Mouse (Mus musculus) c-Kit-negative CD71-positive TER-119-positive erythroid progenitor cells, embryonic 14.5 days (primary cell): Measurements from ENCODE around the gene Zfp672.
"Not testable (repeated sequence)": the region's sequence is repeated elsewhere in the genome, so short reads cannot be mapped to it uniquely, and the experiment has no call there.

Experiments
- DNase-seq: peaks from one replicate; pipeline ENCODE4 v3.0.0-alpha.2; 2013; ENCODE audit warnings: low read depth, low spot score

Zfp672 gene

DNA sequence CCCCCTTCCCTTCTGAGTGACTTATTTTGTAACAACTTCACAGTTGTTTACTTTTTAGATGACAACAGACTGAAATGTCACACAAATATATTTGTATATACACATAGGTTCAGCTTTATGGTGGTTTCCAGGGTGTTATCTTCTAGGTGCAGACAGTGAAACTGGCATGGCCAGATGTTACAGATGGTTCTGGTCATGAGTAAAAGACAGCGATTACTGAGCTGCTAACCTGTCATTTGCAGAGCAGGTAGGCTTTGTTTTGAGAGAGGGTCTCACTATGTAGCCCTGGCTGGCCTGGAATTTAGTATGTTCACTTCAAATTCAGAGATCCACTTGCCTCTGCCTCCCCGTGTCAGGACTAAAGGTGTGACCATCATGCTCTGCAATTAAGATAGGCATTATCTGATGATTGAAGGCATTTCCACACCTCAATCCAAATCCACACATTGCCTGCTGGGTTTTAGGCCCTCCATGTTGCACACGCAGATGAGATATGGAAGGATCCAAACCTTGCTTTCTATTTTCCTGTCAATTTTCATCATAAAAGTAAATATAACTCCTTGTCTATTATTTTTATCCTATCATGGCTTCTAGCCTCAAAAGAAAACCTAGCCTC lies 5.4 kb downstream of the Zfp672 start:
- DNase-seq = no peak

DNA sequence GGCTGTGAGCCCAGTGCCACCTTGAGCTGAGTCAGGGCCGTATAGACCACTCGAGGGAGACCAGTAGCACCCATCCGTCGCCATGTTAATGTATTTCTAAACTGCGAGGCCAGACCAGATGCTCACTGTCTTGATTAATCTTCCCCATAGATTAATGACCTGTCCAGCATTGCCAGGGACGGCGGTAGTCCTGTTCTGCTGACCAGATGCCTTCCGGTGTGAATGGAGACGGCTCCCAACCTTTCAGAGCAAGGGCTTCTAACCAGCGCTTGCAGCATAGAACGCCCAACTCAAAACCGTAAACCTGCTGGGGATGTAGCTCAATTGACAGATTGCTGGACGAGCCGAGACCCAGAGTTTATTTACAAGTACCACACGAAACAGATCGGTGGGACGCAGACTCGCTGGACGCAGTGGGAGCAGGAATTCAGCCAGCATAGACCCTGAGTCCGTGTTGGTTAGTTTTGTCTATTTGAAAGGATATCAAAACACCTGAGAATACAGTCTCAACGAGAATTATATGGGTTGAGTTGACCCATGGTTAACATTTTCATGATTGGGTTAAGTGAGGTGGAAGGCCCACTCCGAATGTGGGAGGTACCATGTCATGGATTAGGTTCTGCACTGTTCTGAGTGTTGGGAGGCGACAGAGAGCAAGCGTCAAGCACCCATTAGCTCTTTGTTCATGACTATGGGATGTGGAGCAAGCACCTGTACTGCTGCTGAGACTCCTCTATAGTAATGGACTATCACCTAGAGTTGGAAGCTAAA lies 6.4 kb downstream of the Zfp672 start:
- no peak for DNase-seq

DNA sequence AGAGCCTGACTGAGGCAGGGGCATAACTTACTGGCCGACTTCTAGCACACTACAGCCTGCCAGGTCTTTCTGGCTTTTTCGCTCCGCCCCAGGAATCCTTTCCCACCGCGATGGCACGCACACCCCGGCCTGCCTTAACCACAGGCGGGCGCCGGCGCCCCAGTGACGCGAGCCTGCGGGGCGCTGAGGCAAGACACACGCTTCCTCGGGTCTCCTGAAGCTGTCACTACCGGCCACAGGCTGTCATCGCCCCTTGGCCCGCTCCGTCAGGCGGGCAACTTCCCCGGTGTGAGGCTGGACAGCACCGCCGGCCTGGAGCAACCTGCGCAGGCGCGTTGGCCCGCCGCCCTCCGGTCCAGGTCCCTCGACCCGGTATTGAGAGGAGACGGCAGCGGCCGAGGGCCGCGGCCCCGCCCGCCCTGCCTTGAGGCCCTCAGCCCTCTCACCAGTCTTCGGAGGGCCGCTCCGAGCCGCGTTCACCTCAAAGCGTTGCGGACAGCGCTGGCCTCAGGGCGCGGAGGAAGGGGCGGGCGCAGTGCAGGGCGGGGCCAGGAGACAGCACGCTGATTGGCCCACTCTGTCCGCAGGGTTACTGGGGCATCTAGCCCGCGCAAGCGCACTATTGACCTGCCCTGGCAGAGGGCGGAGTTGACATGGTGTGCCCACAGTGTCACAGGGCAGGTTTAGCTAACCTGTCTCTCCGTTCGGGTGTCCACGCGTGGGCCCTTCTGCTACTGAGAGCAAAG lies 7.1 kb downstream of the Zfp672 start:
- peak; percentile 98 for DNase-seq

- no peak for DNase-seq
Measured at GRCm38 (mm10) chr11:58316768-58317390, 13.3 kb downstream of the Zfp672 start.

DNA sequence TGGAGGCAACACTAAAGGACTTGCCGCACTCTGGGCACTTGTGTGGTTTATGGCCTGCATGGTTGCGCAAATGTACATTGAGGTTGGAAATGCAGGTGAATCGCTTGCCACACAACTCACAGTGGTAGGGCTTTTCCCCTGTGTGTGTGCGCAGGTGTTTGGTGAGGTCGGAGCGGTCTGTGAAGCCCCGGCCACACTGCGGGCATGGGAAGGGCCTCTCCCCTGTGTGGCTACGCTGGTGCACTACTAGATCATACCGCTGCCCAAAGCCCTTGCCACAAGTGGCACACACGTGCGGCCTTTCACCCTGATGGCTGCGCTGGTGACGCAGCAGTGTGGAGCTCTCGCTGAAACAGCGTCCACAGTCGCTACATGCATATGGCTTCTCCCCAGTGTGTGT lies 13.8 kb downstream of the Zfp672 start:
- no peak for DNase-seq

GRCm38 (mm10) chr11:58315536-58316168 lies 14.5 kb downstream of the Zfp672 start:
- no peak for DNase-seq

DNA sequence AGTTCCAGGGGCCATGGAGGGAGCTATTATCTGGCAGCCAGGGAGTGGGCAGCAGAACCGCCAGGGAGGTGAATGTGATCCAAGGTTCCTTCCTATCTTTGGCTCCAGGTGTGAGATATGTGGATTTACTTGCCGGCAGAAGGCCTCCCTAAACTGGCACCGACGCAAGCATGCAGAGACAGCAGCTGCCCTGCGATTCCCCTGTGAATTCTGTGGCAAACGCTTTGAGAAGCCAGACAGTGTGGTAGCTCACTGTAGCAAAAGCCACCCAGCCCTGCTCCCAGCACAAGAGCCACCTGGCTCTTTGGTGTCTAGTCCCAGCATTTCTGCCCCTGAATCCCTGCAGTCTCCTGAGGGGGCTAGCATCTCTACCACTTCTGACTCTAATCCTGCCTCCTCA lies 16.1 kb downstream of the Zfp672 start:
- DNase-seq = no peak

GRCm38 (mm10) chr11:58308661-58309060 lies 21.5 kb downstream of the Zfp672 start:
- DNase-seq = no peak

DNA sequence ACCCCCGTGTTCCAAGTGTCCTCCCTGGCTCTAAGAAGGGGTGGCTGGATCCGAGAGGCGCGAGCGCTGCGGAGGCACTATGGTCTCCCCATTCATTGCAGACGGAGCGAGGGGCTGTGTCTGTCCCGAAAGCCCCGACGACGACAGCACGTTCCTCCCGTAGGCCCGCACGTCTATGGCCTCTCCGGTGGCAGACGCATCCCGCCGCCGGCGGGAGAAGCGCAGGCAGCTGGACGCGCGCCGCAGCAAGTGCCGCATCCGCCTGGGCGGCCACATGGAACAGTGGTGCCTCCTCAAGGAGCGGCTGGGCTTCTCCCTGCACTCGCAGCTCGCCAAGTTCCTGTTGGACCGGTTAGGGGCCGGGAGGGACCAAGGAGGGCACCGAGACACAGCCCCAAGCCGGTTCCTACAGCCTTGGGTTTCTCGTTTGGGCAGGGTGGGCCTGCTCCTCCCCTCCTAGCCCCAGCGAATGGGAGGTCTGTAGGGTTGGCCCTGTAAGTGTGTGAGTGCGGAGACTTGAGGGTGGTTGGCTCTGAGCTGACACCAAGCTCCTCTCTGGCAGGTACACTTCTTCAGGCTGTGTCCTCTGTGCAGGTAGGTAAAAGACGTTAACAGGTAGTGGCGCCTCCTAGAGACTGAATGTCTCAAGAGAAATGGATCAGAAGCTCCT lies 22.6 kb downstream of the Zfp672 start:
- DNase-seq = no peak

GRCm38 (mm10) chr11:58306860-58307308 lies 23.3 kb downstream of the Zfp672 start, which contains the start of gene Zfp692:
Gene Zfp692 (plus strand): TSS chr11:58307069.
- peak; percentile 75 for DNase-seq

DNA sequence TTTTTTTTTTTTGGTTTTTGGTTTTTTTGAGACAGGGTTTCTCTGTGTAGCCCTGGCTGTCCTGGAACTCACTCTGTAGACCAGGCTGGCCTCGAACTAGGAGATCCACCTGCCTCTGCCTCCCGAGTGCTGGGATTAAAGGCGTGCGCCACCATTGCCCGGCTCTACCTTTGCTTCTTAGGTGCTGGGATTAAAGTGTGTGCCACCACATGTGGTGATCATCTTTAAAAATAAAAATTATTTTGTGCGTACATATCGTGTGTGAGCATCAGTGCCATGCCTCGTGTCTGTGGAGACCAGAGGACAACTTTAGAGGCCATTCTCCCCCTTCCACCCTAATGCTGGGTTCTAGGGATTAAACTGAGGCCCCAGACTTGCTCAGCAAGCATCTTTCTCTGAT lies 24.8 kb downstream of the Zfp672 start:
- DNase-seq = not testable (repeated sequence)

GRCm38 (mm10) chr11:58303594-58303993 lies 26.5 kb downstream of the Zfp672 start:
- DNase-seq = no peak

GRCm38 (mm10) chr11:58302774-58303445 lies 27.2 kb downstream of the Zfp672 start:
- DNase-seq = no peak

DNA sequence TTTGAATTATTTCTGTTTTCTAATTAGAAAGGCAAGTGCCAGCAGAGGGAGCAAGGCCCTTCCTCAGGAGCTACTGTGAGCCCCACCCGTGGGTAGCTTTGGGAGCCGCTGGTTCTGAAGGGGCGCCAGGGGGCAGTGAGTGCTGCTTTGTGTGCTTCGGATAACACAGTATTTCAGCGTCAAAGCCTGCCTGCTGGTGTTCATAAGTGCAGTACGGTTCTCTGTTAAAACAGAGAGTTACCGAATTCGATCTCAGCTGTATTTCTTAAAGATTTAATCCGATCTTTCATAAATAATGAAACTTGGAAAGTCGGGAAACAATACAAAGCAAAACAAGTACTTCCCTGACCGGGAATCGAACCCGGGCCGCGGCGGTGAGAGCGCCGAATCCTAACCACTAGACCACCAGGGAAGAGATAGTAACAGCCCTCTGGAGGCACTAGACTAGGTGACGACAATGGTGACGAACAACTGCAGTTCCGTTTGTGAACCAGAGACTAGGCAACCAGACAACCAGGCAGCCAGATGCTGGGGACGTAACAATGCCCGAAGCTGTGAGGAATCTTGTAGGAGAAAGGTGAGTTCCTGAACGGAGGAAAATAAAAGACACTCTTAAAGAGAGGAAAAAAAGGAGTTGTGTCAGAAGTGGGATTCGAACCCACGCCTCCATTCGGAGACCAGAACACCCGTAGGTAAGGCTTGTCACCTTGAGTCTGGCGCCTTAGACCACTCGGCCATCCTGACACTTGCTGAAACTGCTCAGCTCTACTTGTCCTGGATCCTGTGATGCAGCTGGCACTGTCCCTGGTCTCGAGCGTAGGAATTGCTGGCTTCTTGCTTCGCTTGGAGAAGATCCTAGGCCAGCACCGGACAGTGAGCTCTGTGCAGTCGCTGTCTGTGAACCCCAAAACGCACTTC lies 28.0 kb downstream of the Zfp672 start:
- DNase-seq = peak; percentile 91

- peak; percentile 53 for DNase-seq
Measured at GRCm38 (mm10) chr11:58301057-58301456, 29.1 kb downstream of the Zfp672 start.

DNA sequence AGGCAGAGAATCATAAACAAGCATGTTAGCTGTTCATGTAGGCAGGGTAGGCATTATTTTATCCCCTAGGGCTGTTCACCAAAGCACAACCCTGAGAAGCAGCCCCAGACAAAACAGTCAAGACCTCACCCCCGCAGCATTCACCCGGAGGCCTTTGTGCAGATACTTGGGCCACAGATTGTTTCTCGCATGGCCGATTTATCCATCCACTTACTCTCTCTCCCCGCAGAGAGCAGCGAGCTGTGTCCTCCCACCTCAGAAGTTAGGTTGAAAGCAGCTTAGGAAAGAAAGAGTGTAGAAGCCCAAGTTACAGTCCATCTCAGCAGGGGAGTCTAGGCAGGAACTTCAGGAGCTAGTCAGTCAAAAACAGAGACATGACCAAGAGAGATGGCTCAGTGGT lies 32.7 kb downstream of the Zfp672 start:
- DNase-seq = no peak

DNA sequence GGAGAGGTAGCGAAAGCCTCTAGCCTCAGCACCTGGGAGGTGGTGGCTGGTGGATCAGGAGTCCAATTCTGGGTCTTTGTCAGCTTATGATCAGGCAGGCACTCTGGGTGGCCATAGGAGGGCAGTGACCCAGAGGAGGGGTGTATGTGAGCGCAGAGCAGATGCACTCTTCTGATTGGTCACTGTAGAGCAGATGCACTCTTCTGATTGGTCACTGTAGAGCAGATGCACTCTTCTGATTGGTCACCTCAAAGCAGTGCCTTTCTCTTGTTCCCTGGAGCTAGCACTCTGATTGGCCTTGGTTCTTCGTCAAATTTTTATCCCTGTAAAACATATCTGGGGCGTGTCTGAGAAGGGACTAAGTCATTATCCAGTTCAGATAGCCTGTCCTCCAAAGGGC lies 37.3 kb downstream of the Zfp672 start:
- no peak for DNase-seq

GRCm38 (mm10) chr11:58290812-58291211 lies 39.3 kb downstream of the Zfp672 start:
- DNase-seq = no peak

DNA sequence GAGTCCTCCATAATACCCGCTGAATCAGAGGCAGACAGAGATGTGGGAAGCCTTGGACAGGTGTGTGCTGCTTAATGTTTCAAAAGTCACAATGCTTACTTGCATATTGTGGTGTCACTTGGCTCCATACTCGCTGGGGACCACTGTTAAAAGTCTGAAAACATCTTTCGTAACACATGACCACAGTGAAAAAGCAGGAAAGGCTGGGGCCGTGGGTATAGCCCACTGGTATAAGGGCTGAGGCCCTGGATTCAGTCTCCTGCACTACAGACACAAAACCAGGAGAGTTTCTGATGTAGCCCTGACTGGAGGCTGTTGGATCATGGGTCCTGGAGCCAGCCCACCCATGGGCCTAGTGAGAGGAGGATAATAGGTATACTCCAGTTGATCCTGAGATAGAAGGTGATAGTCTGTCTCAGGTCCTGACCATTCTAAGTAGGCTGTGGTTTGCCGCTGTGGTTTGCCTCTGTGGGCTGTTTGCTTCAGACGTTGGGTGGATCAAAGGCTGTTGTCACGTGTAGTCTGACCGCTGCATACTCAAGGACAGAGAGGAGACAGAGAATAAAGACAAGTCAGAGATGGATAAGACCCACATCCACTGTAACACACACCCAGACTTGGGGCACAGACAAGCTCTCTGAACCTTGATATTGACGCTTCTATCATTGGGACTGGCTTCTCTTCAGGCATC lies 40.0 kb downstream of the Zfp672 start:
- DNase-seq = no peak
